Mouse (Mus musculus): ENCODE measurements around the gene Pck1. TPM values are rescaled to one million over a fixed set of nuclear protein-coding genes. Genes with fewer than 3 reads are reported as not detected.

Gene Pck1
- total RNA-seq, 2 experiments from 2014 or later, result 0.41 to 3.3 TPM

- intact Hi-C loops (cut with DNase I), result no loop called here
- no peak for TF ChIP-seq CTCF (IDR thresholded peaks at IDR 0.05)
- H3K4me3 ChIP-seq, result no peak overlapping the region
- no peak for DNase-seq
- no peak overlapping the region for H3K27ac ChIP-seq
These were observed 50.9 kb downstream of the Pck1 start for GRCm38 (mm10) chr2:173203726-173204125.

GRCm38 (mm10) chr2:173204671-173205070, 51.8 kb downstream of the Pck1 start:
- no peak for DNase-seq
- intact Hi-C loops (cut with DNase I), result no loop called here
- TF ChIP-seq CTCF (IDR thresholded peaks at IDR 0.05), result no peak
- Histone ChIP-seq H3K4me3 (no peak overlapping the region), H3K27ac (no peak overlapping the region)

GRCm38 (mm10) chr2:173205563-173206099, 52.8 kb downstream of the Pck1 start:
- H3K27ac ChIP-seq, result no peak overlapping the region
- no peak for DNase-seq
- intact Hi-C loops (cut with DNase I), result no loop called here
- no peak for TF ChIP-seq CTCF (IDR thresholded peaks at IDR 0.05)
- H3K4me3 ChIP-seq, result no peak overlapping the region

DNA sequence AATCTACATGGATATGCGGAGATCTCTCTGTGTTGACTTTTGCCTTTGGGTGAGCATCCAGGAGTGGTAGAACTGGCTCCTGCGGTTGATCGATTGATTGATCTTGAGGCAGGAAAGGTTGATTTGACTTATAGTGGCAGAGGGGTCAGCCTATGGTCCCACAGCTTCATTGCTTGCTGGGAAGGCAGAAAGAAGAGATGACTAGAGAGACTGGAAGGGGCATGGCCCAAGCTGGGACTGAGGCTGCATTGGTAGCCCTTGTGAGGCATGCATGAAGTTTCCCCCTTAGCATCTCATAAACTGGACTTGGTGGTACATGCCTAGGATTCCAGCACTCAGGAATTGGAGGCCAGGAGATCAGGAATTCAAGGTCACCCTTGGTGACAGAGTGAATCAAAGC, 54.2 kb downstream of the Pck1 start:
- no peak for DNase-seq
- no peak overlapping the region for H3K27ac ChIP-seq
- no peak for TF ChIP-seq CTCF (IDR thresholded peaks at IDR 0.05)
- no peak overlapping the region for H3K4me3 ChIP-seq
- intact Hi-C loops (cut with DNase I), result no loop called here

Other genes starting within 250 kb of the Pck1 start
- under 1 TPM; 0.23 to 0.45 TPM for gene Bmp7, start 212.7 kb upstream of the Pck1 start, total RNA-seq (2021)
- gene Spo11, start 175.3 kb upstream of the Pck1 start, total RNA-seq (2021), result not detected
- gene Rae1, start 152.9 kb upstream of the Pck1 start, total RNA-seq (2021), result 10 to 100 TPM; 12.4 to 14.4 TPM
- gene Rbm38, start 132.6 kb upstream of the Pck1 start, total RNA-seq (2021), result 100 to 1,000 TPM; 181 to 246 TPM
- under 1 TPM in 1 of 2 experiments, not detected in 1; 0.23 TPM for gene Ctcfl, start 33.5 kb upstream of the Pck1 start, total RNA-seq (2021)
- not detected for gene Zbp1, start 65.9 kb downstream of the Pck1 start, total RNA-seq (2021)
- gene Pmepa1, start 123.5 kb downstream of the Pck1 start, total RNA-seq (2021), result 10 to 100 TPM; 20.0 to 24.4 TPM